Mouse (Mus musculus): Measurements from ENCODE around the gene Cldn13.

DNA sequence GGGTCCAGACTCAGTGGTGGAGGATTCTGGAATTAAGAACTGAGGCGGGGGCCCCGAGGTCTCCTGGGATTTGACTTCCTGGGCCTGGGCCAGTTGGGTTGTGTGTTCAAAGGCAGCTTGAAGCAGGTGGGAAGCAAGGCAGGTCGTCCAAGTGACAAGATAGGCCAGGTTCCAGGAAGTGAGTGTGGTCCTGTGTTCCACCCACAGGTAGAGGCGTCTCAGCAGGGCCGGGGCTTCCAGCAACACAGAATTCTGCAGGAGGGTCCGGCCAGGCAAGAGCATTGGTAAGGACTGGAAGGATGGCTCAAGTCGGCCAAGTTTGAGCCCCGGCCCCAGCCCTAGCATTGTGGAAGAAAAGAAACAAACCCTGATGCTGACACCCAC, 13.7 kb downstream of the Cldn13 start:
- no peak for TF ChIP-seq EP300 (IDR thresholded peaks at IDR 0.05; ENCODE audit: insufficient read depth, low read depth, low read length)
- TF ChIP-seq CTCF (IDR thresholded peaks at IDR 0.05): no peak
- TF ChIP-seq POLR2A (IDR thresholded peaks at IDR 0.05; ENCODE audit: insufficient read depth, low read depth, low read length): no peak
